Mouse (Mus musculus) thymus, postnatal 10 days (tissue): Measurements from ENCODE around the gene Foxl1.

Experiments used
- DNase-seq, 2 experiments: peaks; one replicate each; pipeline ENCODE4 v3.0.0; 2021; ENCODE audit warnings: low spot score in 2 of 2

Foxl1 gene

GRCm38 (mm10) chr8:121127756-121128375 lies at the start of gene Foxl1:
Gene Foxl1, plus strand, starts transcription at chr8:121127940.
- DNase-seq: no peak

GRCm38 (mm10) chr8:121078721-121079120 lies 49.0 kb upstream of the Foxl1 start:
- no peak for DNase-seq

GRCm38 (mm10) chr8:121079201-121079600 lies 48.5 kb upstream of the Foxl1 start:
- DNase-seq: no peak

- DNase-seq: no peak
Measured at GRCm38 (mm10) chr8:121079944-121080343, 47.8 kb upstream of the Foxl1 start.

GRCm38 (mm10) chr8:121080361-121081090 lies 47.2 kb upstream of the Foxl1 start:
- no peak for DNase-seq

GRCm38 (mm10) chr8:121081398-121081797 lies 46.3 kb upstream of the Foxl1 start:
- DNase-seq: no peak

GRCm38 (mm10) chr8:121082218-121083092 lies 45.3 kb upstream of the Foxl1 start:
- no peak for DNase-seq

GRCm38 (mm10) chr8:121083093-121083935 lies 44.4 kb upstream of the Foxl1 start:
- no peak for DNase-seq

GRCm38 (mm10) chr8:121083936-121084209 lies 43.9 kb upstream of the Foxl1 start:
- no peak for DNase-seq

- no peak for DNase-seq
Measured at GRCm38 (mm10) chr8:121084210-121084951, 43.4 kb upstream of the Foxl1 start, which contains the start of gene Foxf1. Gene Foxf1, plus strand, starts transcription at chr8:121084386.

GRCm38 (mm10) chr8:121085011-121085410 lies 42.7 kb upstream of the Foxl1 start:
- no peak for DNase-seq

- no peak for DNase-seq
Measured at GRCm38 (mm10) chr8:121085561-121085960, 42.2 kb upstream of the Foxl1 start.

- no peak for DNase-seq
Measured at GRCm38 (mm10) chr8:121086004-121086900, 41.5 kb upstream of the Foxl1 start.

- DNase-seq: no peak
Measured at GRCm38 (mm10) chr8:121088281-121088680, 39.5 kb upstream of the Foxl1 start.

- DNase-seq: no peak
Measured at GRCm38 (mm10) chr8:121088871-121089630, 38.7 kb upstream of the Foxl1 start.

- DNase-seq: no peak
Measured at GRCm38 (mm10) chr8:121089631-121090380, 37.9 kb upstream of the Foxl1 start.

- no peak for DNase-seq
Measured at GRCm38 (mm10) chr8:121090716-121091115, 37.0 kb upstream of the Foxl1 start.

- no peak for DNase-seq
Measured at GRCm38 (mm10) chr8:121092141-121092540, 35.6 kb upstream of the Foxl1 start.
